In the genomic region with DNA sequence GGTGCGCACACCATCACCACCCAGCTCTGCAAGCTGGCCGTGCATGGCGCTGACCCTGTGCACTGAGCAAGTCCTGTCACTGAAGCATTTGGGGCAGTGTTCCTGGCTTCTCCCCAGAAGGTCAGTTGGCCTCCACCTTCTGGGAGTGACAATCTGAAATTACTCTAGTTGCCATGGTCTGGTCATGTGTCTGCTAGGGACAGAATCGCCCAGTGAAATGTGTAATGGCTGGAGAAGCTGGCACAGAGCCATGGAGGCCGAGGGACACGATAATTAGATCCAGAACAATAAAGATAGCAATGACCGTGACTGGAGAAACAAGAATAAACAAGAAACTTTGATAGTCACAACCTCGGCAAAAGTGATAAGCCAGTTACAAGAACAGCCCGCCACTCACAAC, we compare ENCODE assay signal across 11 mouse cellular contexts. TPM values are rescaled to one million over a fixed set of nuclear protein-coding genes. Genes with fewer than 3 reads are reported as not detected.
A peak's percentile ranks its signal among the peaks of the same experiment; 100 is the strongest.
DNase-seq lines count a peak whose midpoint lies in the region; ATAC-seq and TF ChIP-seq lines count a peak whose summit lies in the region.
"Had no signal": no experiment of that assay in that cellular context is flagged by ENCODE, and none has a peak within 500 bp of the region (broad histone marks: within the 10 kb centered on the region; RNA-seq: fewer than 3 reads in every experiment).

No protein-coding gene starts in this region.

- no peak overlapping the region for H3K9ac ChIP-seq in kidney, embryonic 16.5 days (replicated peaks; ENCODE audit: low read length)
- H3K9ac ChIP-seq in heart, postnatal 0 days (replicated peaks; ENCODE audit: low read depth, low read length): no peak overlapping the region
- no peak overlapping the region for H3K9ac ChIP-seq in stomach, postnatal 0 days (ENCODE audit: low read length)
- no peak overlapping the region for H3K9ac ChIP-seq in liver, embryonic 12.5 days
- H3K9ac ChIP-seq: hindbrain, embryonic 12.5 days had no signal

- no peak overlapping the region for H3K4me3 ChIP-seq in kidney, embryonic 16.5 days (ENCODE audit: low read length)
- H3K4me3 ChIP-seq in heart, postnatal 0 days (ENCODE audit: low read depth, low read length): no peak overlapping the region
- no peak overlapping the region for H3K4me3 ChIP-seq in stomach, postnatal 0 days (ENCODE audit: low read depth, low read length)
- no peak overlapping the region for H3K4me3 ChIP-seq in liver, embryonic 12.5 days
- H3K4me3 ChIP-seq: forebrain, embryonic 10.5 days; hindbrain, embryonic 12.5 days had no signal

- H3K4me2 ChIP-seq in kidney, embryonic 16.5 days (replicated peaks; ENCODE audit: low read depth, low read length): no peak overlapping the region
- no peak overlapping the region for H3K4me2 ChIP-seq in heart, postnatal 0 days (ENCODE audit: low read depth, low read length)
- no peak overlapping the region for H3K4me2 ChIP-seq in stomach, postnatal 0 days (replicated peaks; ENCODE audit: low read depth)
- H3K4me2 ChIP-seq in liver, embryonic 12.5 days: no peak overlapping the region
- H3K4me2 ChIP-seq: hindbrain, embryonic 12.5 days had no signal

- no peaks in the 10 kb centered on the region for H3K27me3 ChIP-seq in kidney, embryonic 16.5 days (ENCODE audit: insufficient read depth, low read length)
- H3K27me3 ChIP-seq in heart, postnatal 0 days (ENCODE audit: control insufficient read depth, insufficient read depth, low read length): peaks cover 10% of the 10 kb centered on the region; the same call in 1 of the 2 replicates
- no peaks in the 10 kb centered on the region for H3K27me3 ChIP-seq in stomach, postnatal 0 days (ENCODE audit: control insufficient read depth, insufficient read depth, low read length)
- H3K27me3 ChIP-seq in liver, embryonic 12.5 days (replicated peaks): peaks cover 22% of the 10 kb centered on the region

- DNase-seq in kidney, adult 18-20 months: peak; percentile 16
- peak; percentile 31 for DNase-seq in right cerebral cortex, postnatal 14 days
- DNase-seq in right cerebral cortex, postnatal 36 days (ENCODE audit: low spot score in 2 of 2): no peak
- no peak for DNase-seq in heart, postnatal 0 days (ENCODE audit: low spot score)
- DNase-seq in stomach, postnatal 0 days (ENCODE audit: low spot score): peak; percentile 43
- no peak for DNase-seq in thymus, postnatal 14 days
- DNase-seq: thymus, adult 18-20 months had no signal

- H3K4me1 ChIP-seq in kidney, embryonic 16.5 days (ENCODE audit: insufficient read depth, low read length): peaks cover 3% of the 10 kb centered on the region; the same call in 1 of the 2 replicates
- H3K4me1 ChIP-seq in heart, postnatal 0 days (ENCODE audit: control insufficient read depth, insufficient read depth): peaks cover 12% of the 10 kb centered on the region
- no peaks in the 10 kb centered on the region for H3K4me1 ChIP-seq in stomach, postnatal 0 days (replicated peaks; ENCODE audit: control insufficient read depth, insufficient read depth)
- H3K4me1 ChIP-seq in liver, embryonic 12.5 days: peaks cover 10% of the 10 kb centered on the region

- TF ChIP-seq CTCF in heart, postnatal 0 days (IDR thresholded peaks at IDR 0.05; ENCODE audit: low read depth): no peak
- TF ChIP-seq CTCF in stomach, postnatal 0 days (IDR thresholded peaks at IDR 0.05; ENCODE audit: low read depth): no peak

- H3K36me3 ChIP-seq in kidney, embryonic 16.5 days (ENCODE audit: insufficient read depth, low read length): no peaks in the 10 kb centered on the region
- H3K36me3 ChIP-seq in heart, postnatal 0 days (replicated peaks; ENCODE audit: control insufficient read depth, insufficient read depth, low read length): no peaks in the 10 kb centered on the region
- no peaks in the 10 kb centered on the region for H3K36me3 ChIP-seq in stomach, postnatal 0 days (ENCODE audit: control insufficient read depth, insufficient read depth, low read length)
- H3K36me3 ChIP-seq in liver, embryonic 12.5 days: no peaks in the 10 kb centered on the region
- H3K36me3 ChIP-seq: forebrain, embryonic 10.5 days; hindbrain, embryonic 12.5 days had no signal

- no peak for TF ChIP-seq EP300 in heart, postnatal 0 days (IDR thresholded peaks at IDR 0.05; ENCODE audit: low read depth)
- TF ChIP-seq EP300 in stomach, postnatal 0 days (optimal IDR thresholded peaks at IDR 0.05): no peak

- no peak overlapping the region for H3K27ac ChIP-seq in kidney, embryonic 16.5 days (ENCODE audit: low read length)
- no peak overlapping the region; the same call in 1 of the 2 replicates for H3K27ac ChIP-seq in heart, postnatal 0 days (ENCODE audit: low read depth)
- no peak overlapping the region for H3K27ac ChIP-seq in stomach, postnatal 0 days (replicated peaks)
- H3K27ac ChIP-seq in liver, embryonic 12.5 days: no peak overlapping the region
- H3K27ac ChIP-seq: forebrain, embryonic 10.5 days; hindbrain, embryonic 12.5 days had no signal

- WGBS in kidney, embryonic 16.5 days: 53% methylated on average over 9 of the region's 9 CpGs
- WGBS in heart, postnatal 0 days: 22% methylated on average over 9 of the region's 9 CpGs
- 52% methylated on average over 9 of the region's 9 CpGs for WGBS in stomach, postnatal 0 days
- 58% methylated on average over 9 of the region's 9 CpGs for WGBS in liver, embryonic 12.5 days (ENCODE audit: insufficient replicate concordance)

- no peak for ATAC-seq in kidney, embryonic 16.5 days (ENCODE audit: low FRiP score, low TSS enrichment)
- peak; percentile 29 for ATAC-seq in heart, postnatal 0 days (ENCODE audit: insufficient read depth, low read depth)
- ATAC-seq in stomach, postnatal 0 days (ENCODE audit: low FRiP score, low TSS enrichment): no peak
- ATAC-seq in liver, embryonic 12.5 days: no peak

- no peaks in the 10 kb centered on the region for H3K9me3 ChIP-seq in kidney, embryonic 16.5 days (ENCODE audit: low read length)
- H3K9me3 ChIP-seq in heart, postnatal 0 days (replicated peaks; ENCODE audit: control insufficient read depth, low read length): no peaks in the 10 kb centered on the region
- H3K9me3 ChIP-seq in stomach, postnatal 0 days (ENCODE audit: control insufficient read depth, low read length): no peaks in the 10 kb centered on the region
- no peaks in the 10 kb centered on the region for H3K9me3 ChIP-seq in liver, embryonic 12.5 days (replicated peaks)
- H3K9me3 ChIP-seq: hindbrain, embryonic 12.5 days had no signal

RNA-seq across cellular contexts. Expression of a gene that starts 44.5 kb away (rescaled TPM):
- 43.4 and 44.1 TPM in 2 replicates for polyA plus RNA-seq in kidney, embryonic 16.5 days (2015; fragmentation: Nextera tagmentation; extraction: Ambion mirVana)
- total RNA-seq in heart, postnatal 0 days (2014; rRNA removed; ENCODE audit: low replicate concordance): 7.3 and 14.8 TPM in 2 replicates
- polyA plus RNA-seq in heart, postnatal 0 days (2015; fragmentation: Nextera tagmentation; extraction: Ambion mirVana): 5.6 and 6.5 TPM in 2 replicates
- polyA plus RNA-seq in stomach, postnatal 0 days (2015; fragmentation: Nextera tagmentation; extraction: Ambion mirVana): 18.2 and 20.3 TPM in 2 replicates
- 12.6 and 14.1 TPM in 2 replicates for polyA plus RNA-seq in liver, embryonic 12.5 days (2016; fragmentation: Nextera tagmentation; extraction: Ambion mirVana)

Comparison
In these comparisons a context has a peak if more than half of its experiments do, and no peak if none do; other contexts are left out.
1. DNase-seq: peak in kidney, adult 18-20 months (single experiment), right cerebral cortex, postnatal 14 days (single experiment) and stomach, postnatal 0 days (single experiment); none in right cerebral cortex, postnatal 36 days (0 of 2), heart, postnatal 0 days (single experiment) and thymus, postnatal 14 days (single experiment).